Mouse (Mus musculus): ENCODE results near the gene Kif17.

Gene Kif17

GRCm38 (mm10) chr4:138337341-138337740, 87.1 kb downstream of the Kif17 start:
- intact Hi-C loops (cut with DNase I) = no loop called here

GRCm38 (mm10) chr4:138339963-138340362, 89.7 kb downstream of the Kif17 start:
- intact Hi-C loops (cut with DNase I) = no loop called here

DNA sequence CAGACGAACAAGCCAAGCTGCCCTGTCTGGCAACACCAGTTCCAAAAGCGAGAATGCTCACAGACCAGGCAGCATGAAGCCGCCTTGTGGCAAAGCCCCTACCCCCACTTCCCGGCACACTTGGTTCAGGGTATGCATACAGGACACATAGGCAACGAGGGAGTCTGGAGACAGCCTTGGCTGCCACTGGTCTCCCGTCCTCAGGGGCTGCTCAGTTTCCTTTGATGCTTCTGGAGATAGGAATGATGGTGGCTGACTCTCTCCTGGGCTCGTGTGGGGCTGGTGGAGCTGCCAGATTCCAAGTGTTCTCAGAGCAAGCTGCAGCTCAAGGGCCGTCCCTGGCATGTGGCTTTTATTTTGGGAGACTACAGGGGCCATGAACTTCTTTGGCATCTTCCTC, 91.2 kb downstream of the Kif17 start:
- intact Hi-C loops (cut with DNase I) = no loop called here

DNA sequence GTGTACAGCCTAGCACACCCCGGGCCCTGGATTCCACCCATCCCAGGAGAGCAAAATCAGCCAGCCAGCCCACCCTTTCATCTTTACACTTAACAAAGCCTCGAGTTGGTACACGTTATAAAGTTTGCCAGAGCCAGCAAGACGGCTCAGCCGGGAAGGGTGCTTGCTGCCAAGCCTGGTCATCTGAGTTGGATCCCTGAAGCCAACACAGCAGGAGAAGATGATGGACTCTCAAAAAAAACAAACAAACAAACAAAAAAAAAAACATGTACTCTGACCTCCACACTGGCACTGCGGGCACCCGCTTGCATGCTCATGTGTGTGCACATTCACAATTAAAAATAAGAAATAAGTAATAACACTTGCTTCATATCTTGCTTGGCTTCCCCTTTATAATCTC, 91.8 kb downstream of the Kif17 start:
- intact Hi-C loops (cut with DNase I) = no loop called here

- intact Hi-C loops (cut with DNase I) = no loop called here
Measured at GRCm38 (mm10) chr4:138342778-138343177, 92.5 kb downstream of the Kif17 start.

DNA sequence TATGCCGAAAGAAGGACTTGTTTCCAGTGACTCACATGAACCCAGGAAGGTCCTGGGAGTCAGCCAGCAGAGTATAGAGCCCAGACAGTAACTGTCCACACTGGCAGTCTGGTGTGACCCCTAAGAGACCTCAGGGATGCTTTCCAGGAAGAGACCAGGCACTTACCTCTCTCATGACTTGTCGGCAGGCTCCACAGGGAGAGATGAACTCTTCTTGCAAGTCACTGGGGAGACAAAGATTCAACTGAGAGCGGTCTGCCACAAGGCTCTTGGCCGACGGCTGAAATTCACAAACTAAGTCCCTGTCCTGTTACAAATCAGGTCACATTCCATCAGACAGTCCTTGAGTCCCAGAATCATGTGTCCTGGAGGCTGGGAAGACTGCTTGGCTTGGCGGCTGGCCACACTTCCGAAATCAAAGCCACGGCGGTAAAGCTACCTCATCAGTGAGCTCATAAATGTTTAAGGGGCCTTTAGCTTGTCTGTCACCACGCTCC, 93.2 kb downstream of the Kif17 start:
- intact Hi-C loops (cut with DNase I) = no loop called here

DNA sequence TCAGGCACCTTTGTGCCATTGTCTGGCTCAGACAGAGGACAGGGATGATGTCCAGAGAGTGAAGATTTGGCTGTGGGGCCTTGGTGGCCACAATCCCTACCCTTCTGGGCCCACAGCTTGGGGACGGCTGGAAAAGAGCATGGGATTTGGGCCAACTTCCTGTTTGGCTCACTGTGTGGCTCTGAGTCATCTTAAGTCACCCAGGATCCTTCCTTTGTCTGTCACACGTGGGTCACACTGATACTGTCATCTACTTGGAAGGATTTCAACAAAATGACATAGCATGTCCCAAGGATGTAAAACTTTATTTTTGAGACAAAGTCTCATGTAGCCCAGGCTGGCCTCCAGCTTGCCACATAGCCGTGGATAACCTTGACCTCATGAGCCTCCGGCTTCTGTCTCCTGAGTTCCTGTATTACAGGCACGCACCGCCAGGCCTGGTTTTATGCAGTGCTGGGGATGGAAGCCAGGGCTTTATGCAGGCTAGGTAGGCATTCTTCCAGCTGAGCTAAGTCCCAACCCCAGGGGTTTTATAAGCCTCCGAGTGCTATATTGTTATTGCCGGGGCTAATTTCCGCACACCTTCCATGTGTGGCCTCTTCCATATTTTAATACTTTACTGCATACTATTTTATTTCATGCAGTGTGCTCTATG, 94.8 kb downstream of the Kif17 start:
- intact Hi-C loops (cut with DNase I) = no loop called here

- intact Hi-C loops (cut with DNase I) = no loop called here
Measured at GRCm38 (mm10) chr4:138347280-138347679, 97.0 kb downstream of the Kif17 start.

- intact Hi-C loops (cut with DNase I) = no loop called here
Measured at GRCm38 (mm10) chr4:138348716-138349115, 98.5 kb downstream of the Kif17 start.

Small RNA genes within 50 kb of the gene (microRNA-seq; reads per million reads assigned to microRNA genes)
- 0 reads per million in 2 experiments for gene Gm27646
- 2.2 to 4.3 reads per million in 2 experiments for gene Mir7019
